Mouse (Mus musculus): Measurements from ENCODE around the gene Foxred1. TPM values are rescaled to one million over a fixed set of nuclear protein-coding genes. Genes with fewer than 3 reads are reported as not detected.

Gene Foxred1
- 2.2 and 12.2 TPM in 2 replicates for polyA plus RNA-seq (2012; ENCODE audit: low replicate concordance)

GRCm38 (mm10) chr9:35210542-35211474 lies at the start of gene Foxred1:
Gene Foxred1 (minus strand): TSS chr9:35211055.

GRCm38 (mm10) chr9:35199772-35200471 lies 10.9 kb downstream of the Foxred1 start, which contains the start of the genes Srpr and Tirap:
Gene Srpr (plus strand): TSS chr9:35200175.
Gene Tirap (minus strand): TSS chr9:35200291.

GRCm38 (mm10) chr9:35175251-35176123 lies 35.4 kb downstream of the Foxred1 start, which contains the start of gene Dcps:
Gene Dcps (minus strand): TSS chr9:35176061.

Other genes with a start within 250 kb of the Foxred1 start
- 71.2 and 94.8 TPM in 2 replicates for gene St3gal4, start 91.8 kb downstream of the Foxred1 start, polyA plus RNA-seq (2012; ENCODE audit: low replicate concordance)
- 25.7 and 118 TPM in 2 replicates for gene Dcps, start 35.0 kb downstream of the Foxred1 start, polyA plus RNA-seq (2012; ENCODE audit: low replicate concordance)
- 7.4 and 20.4 TPM in 2 replicates for gene Srpr, start 10.9 kb downstream of the Foxred1 start, polyA plus RNA-seq (2012; ENCODE audit: low replicate concordance)
- 4.6 and 5.0 TPM in 2 replicates for gene Tirap, start 10.8 kb downstream of the Foxred1 start, polyA plus RNA-seq (2012; ENCODE audit: low replicate concordance)
- gene Fam118b, start 56.8 kb upstream of the Foxred1 start, polyA plus RNA-seq (2012; ENCODE audit: low replicate concordance) = 0.70 and 1.9 TPM in 2 replicates
- 0.86 and 4.2 TPM in 2 replicates for gene Rpusd4, start 56.8 kb upstream of the Foxred1 start, polyA plus RNA-seq (2012; ENCODE audit: low replicate concordance)
- gene Cdon, start 210.1 kb upstream of the Foxred1 start, polyA plus RNA-seq (2012; ENCODE audit: low replicate concordance) = 0.07 and 0.17 TPM in 2 replicates